Mouse (Mus musculus) CH12.LX (cell line): ENCODE results near the gene Nsmf. TPM values are rescaled to one million over a fixed set of nuclear protein-coding genes. Genes with fewer than 3 reads are reported as not detected.

ENCODE experiments used
- DNase-seq: peaks from one replicate; pipeline ENCODE4 v3.0.0-alpha.2; 2013; ENCODE audit errors: extremely low read depth
- H3K27ac ChIP-seq: 2 replicates; pipeline ENCODE4 v1.5.1; 2012; ENCODE audit warnings: low read depth, mild to moderate bottlenecking, control low read depth, moderate library complexity; ENCODE audit not compliant: insufficient read depth
- H3K27me3 ChIP-seq: replicated peaks from 2 replicates; pipeline ENCODE3; 2012; ENCODE audit warnings: inconsistent platforms
- H3K36me3 ChIP-seq, 2 experiments: replicated peaks in 1 of 2; 2 replicates each; pipeline versions ENCODE3 to v1.6.1; 2012; ENCODE audit warnings: inconsistent platforms in 1 of 2, low read length in 1 of 2, mild to moderate bottlenecking in 1 of 2, mixed read lengths in 1 of 2, moderate library complexity in 1 of 2; ENCODE audit not compliant: control insufficient read depth in 1 of 2, insufficient read depth in 1 of 2
- H3K4me1 ChIP-seq, 2 experiments: 2 replicates each; pipeline ENCODE4 v1.6.1; 2012; ENCODE audit warnings: inconsistent platforms in 1 of 2, moderate library complexity in 1 of 2; ENCODE audit not compliant: insufficient read depth in 2 of 2, control insufficient read depth in 1 of 2
- H3K4me2 ChIP-seq: 2 replicates; pipeline ENCODE4 v1.6.1; 2012; ENCODE audit warnings: low read depth, mild to moderate bottlenecking, control low read depth; ENCODE audit not compliant: poor library complexity, insufficient read depth, severe bottlenecking
- H3K4me3 ChIP-seq, 3 experiments: fragments of 150-350 bp in 1 of 3; sonication (generic) in 1 of 3; replicated peaks in 1 of 3; 2 replicates each; pipeline versions ENCODE3 to v1.5.1; 2011 to 2012; ENCODE audit warnings: low read depth in 2 of 3, low read length in 2 of 3, mild to moderate bottlenecking in 2 of 3, moderate library complexity in 2 of 3, control low read depth in 1 of 3, improper control_type of control experiment in 1 of 3, inconsistent platforms in 1 of 3, mixed read lengths in 1 of 3; ENCODE audit not compliant: poor library complexity in 1 of 3
- H3K79me2 ChIP-seq: replicated peaks from 2 replicates; pipeline ENCODE4 v1.6.1; 2012; ENCODE audit warnings: mild to moderate bottlenecking, moderate library complexity; ENCODE audit not compliant: control insufficient read depth, poor library complexity, insufficient read depth, severe bottlenecking; ENCODE audit errors: extremely low read depth
- H3K9ac ChIP-seq: 2 replicates; pipeline ENCODE4 v1.6.1; 2012; ENCODE audit warnings: low read depth, mild to moderate bottlenecking, control low read depth, moderate library complexity; ENCODE audit not compliant: insufficient read depth
- H3K9me3 ChIP-seq: replicated peaks from 2 replicates; pipeline ENCODE3; 2012; ENCODE audit warnings: low read length, inconsistent platforms, mixed read lengths
- CHD1 ChIP-seq: IDR thresholded peaks from 2 replicates; pipeline ENCODE4 v1.6.1; 2012; ENCODE audit warnings: low read depth, low read length, improper control_type of control experiment, inconsistent platforms
- E2F4 ChIP-seq: IDR thresholded peaks from 2 replicates; pipeline ENCODE4 v1.6.1; 2011; ENCODE audit warnings: low read depth, low read length, improper control_type of control experiment; ENCODE audit not compliant: insufficient replicate concordance
- EP300 ChIP-seq: IDR thresholded peaks from 2 replicates; pipeline ENCODE4 v1.6.1; 2011; ENCODE audit warnings: low read length, improper control_type of control experiment
- ETS1 ChIP-seq: conservative IDR thresholded peaks from 2 replicates; pipeline ENCODE4 v1.6.1; 2012; ENCODE audit warnings: low read depth, mild to moderate bottlenecking, inconsistent platforms, low read length, improper control_type of control experiment, moderate library complexity
- IRF4 ChIP-seq: IDR thresholded peaks from 2 replicates; pipeline ENCODE4 v1.6.1; 2014; ENCODE audit warnings: low read depth, mild to moderate bottlenecking, inconsistent platforms, low read length, improper control_type of control experiment
- MEF2A ChIP-seq: IDR thresholded peaks from 2 replicates; pipeline ENCODE4 v1.6.1; 2014; ENCODE audit warnings: low read depth, mild to moderate bottlenecking, inconsistent platforms, low read length, improper control_type of control experiment, borderline replicate concordance
- NRF1 ChIP-seq: IDR thresholded peaks from 2 replicates; pipeline ENCODE4 v1.6.1; 2014; ENCODE audit warnings: low read depth, mild to moderate bottlenecking, inconsistent platforms, low read length, improper control_type of control experiment, moderate library complexity
- PAX5 ChIP-seq: IDR thresholded peaks from 2 replicates; pipeline ENCODE4 v1.6.1; 2012; ENCODE audit warnings: low read length, inconsistent platforms, mixed read lengths
- RAD21 ChIP-seq: IDR thresholded peaks from 2 replicates; pipeline ENCODE4 v1.6.1; 2011; ENCODE audit warnings: low read depth, mild to moderate bottlenecking, low read length, improper control_type of control experiment, moderate library complexity
- RCOR1 ChIP-seq: conservative IDR thresholded peaks from 2 replicates; pipeline ENCODE4 v1.6.1; 2012; ENCODE audit warnings: low read depth, mild to moderate bottlenecking, inconsistent platforms, low read length, improper control_type of control experiment
- SMC3 ChIP-seq: IDR thresholded peaks from 2 replicates; pipeline ENCODE4 v1.6.1; 2011; ENCODE audit warnings: low read depth, low read length, improper control_type of control experiment
- TBP ChIP-seq: conservative IDR thresholded peaks from 2 replicates; pipeline ENCODE4 v1.6.1; 2011; ENCODE audit warnings: low read depth, low read length, improper control_type of control experiment
- UBTF ChIP-seq: IDR thresholded peaks from 2 replicates; pipeline ENCODE4 v1.6.1; 2012; ENCODE audit warnings: low read depth, mild to moderate bottlenecking, inconsistent platforms, low read length, improper control_type of control experiment, moderate library complexity
- USF2 ChIP-seq: conservative IDR thresholded peaks from 2 replicates; pipeline ENCODE4 v1.6.1; 2011; ENCODE audit warnings: low read depth, low read length, improper control_type of control experiment
- ZKSCAN1 ChIP-seq: IDR thresholded peaks from 2 replicates; pipeline ENCODE4 v1.6.1; 2012; ENCODE audit warnings: low read depth, inconsistent platforms, low read length, improper control_type of control experiment, borderline replicate concordance
- dilution Hi-C: fragments of 300-500 bp; cut with MboI; formaldehyde crosslinking; loops from 2 replicates; pipeline ENCODE4 v1.14.3; 2020; ENCODE audit warnings: low sequenced_read_pairs; ENCODE audit not compliant: extremely low pct_unique_long_range_greater_than_20kb, extremely low pct_ligation_motif_present
- in situ Hi-C: fragments of 300-500 bp; cut with MboI; formaldehyde crosslinking; loops from 3 replicates; pipeline ENCODE4 v1.14.3; 2019; ENCODE audit warnings: low sequenced_read_pairs, low pct_ligation_motif_present, low pct_unique_long_range_greater_than_20kb, mixed read lengths
- polyA plus RNA-seq: library from polyadenylated mRNA; unstranded; fragments of >175 nt; gene quantifications from 2 replicates; pipeline ENCODE4 v1.2.1, GENCODE M21; 2012; ENCODE audit warnings: low read depth; ENCODE audit not compliant: insufficient read length
- total RNA-seq, 2 experiments: library from RNA; depleted of rRNA; stranded (reverse); fragments of 300-350 nt in 1 of 2; fragments of >200 nt in 1 of 2; gene quantifications; 2 replicates each; pipeline ENCODE4 v1.2.3; 2012 to 2014

Gene Nsmf
- total and polyA plus RNA-seq, 3 experiments, result 11.6 to 12.0 (median 11.7) TPM

- TF ChIP-seq SMC3, result no peak
- Histone ChIP-seq H3K27ac (no peak within 1 kb of the TSS), H3K79me2 (no peaks in the 10 kb centered on the region), H3K4me1 (peaks cover 0 to 5% of the 10 kb centered on the region in 2 experiments; a peak in 1 of 4 replicates), H3K4me2 (no peak within 1 kb of the TSS), H3K4me3 (no peak within 1 kb of the TSS), H3K9me3 (no peaks in the 10 kb centered on the region), H3K9ac (no peak within 1 kb of the TSS), H3K27me3 (no peaks in the 10 kb centered on the region), H3K36me3 (no peaks in the 10 kb centered on the region)
- dilution Hi-C loops, result no loop called here
- in situ Hi-C loops, result no loop called here
- DNase-seq, result no peak
These were observed 25.9 kb downstream of the Nsmf start, which contains the start of gene Entpd8 for GRCm38 (mm10) chr2:25080076-25080475. Entpd8 (plus strand) TSS chr2:25080304.

GRCm38 (mm10) chr2:25083697-25084096, 29.5 kb downstream of the Nsmf start:
- DNase-seq, result no peak
- Histone ChIP-seq H3K4me2 (no peak overlapping the region), H3K79me2 (no peaks in the 10 kb centered on the region), H3K4me1 (no peaks in the 10 kb centered on the region; a peak in 1 of 4 replicates), H3K9ac (no peak overlapping the region), H3K4me3 (no peak overlapping the region), H3K9me3 (no peaks in the 10 kb centered on the region), H3K36me3 (peaks cover 0 to 8% of the 10 kb centered on the region in 2 experiments), H3K27ac (no peak overlapping the region), H3K27me3 (no peaks in the 10 kb centered on the region)
- in situ Hi-C loops (no loop called here), dilution Hi-C loops (no loop called here)
- no peak for TF ChIP-seq RCOR1
- TF ChIP-seq MEF2A, result no peak
- no peak for TF ChIP-seq RAD21
- TF ChIP-seq E2F4, result no peak
- TF ChIP-seq CHD1, result no peak
- TF ChIP-seq USF2, result no peak
- no peak for TF ChIP-seq ZKSCAN1
- no peak for TF ChIP-seq ETS1
- no peak for TF ChIP-seq EP300
- TF ChIP-seq TBP, result no peak
- no peak for TF ChIP-seq IRF4
- TF ChIP-seq UBTF, result no peak
- TF ChIP-seq PAX5, result no peak
- no peak for TF ChIP-seq NRF1
